Mouse (Mus musculus) small intestine, adult 10 weeks (tissue): ENCODE measurements around the gene Olfr57. TPM values are rescaled to one million over a fixed set of nuclear protein-coding genes. Genes with fewer than 3 reads are reported as not detected.

Source experiments
- polyA plus RNA-seq: library from polyadenylated mRNA; stranded (reverse); fragments of 350-450 nt; fragmentation: Illumina TruSeq; extraction: RNeasy Lipid Tissue Mini Kit (QIAGEN cat#74804); gene quantifications from one replicate; pipeline ENCODE4 v1.2.3, GENCODE M21; 2014; ENCODE audit warnings: low replicate concordance

The Olfr57 gene
- polyA plus RNA-seq = not detected

GRCm38 (mm10) chr10:79028441-79028840 is at the start of gene Olfr57:
Olfr57 (plus strand) TSS chr10:79028741.

GRCm38 (mm10) chr10:78980750-78981149 is 47.8 kb upstream of the Olfr57 start, which contains the start of gene Olfr1352:
Olfr1352 (plus strand) TSS chr10:78981050.

GRCm38 (mm10) chr10:79012172-79012571 is 16.4 kb upstream of the Olfr57 start, which contains the start of gene Olfr1351:
Olfr1351 (plus strand) TSS chr10:79012472.

Other genes starting within 250 kb of the Olfr57 start
- gene Slc1a6, start 248.2 kb upstream of the Olfr57 start, polyA plus RNA-seq = not detected
- gene Olfr1356, start 176.6 kb upstream of the Olfr57 start, polyA plus RNA-seq = not detected
- gene Olfr1355, start 153.2 kb upstream of the Olfr57 start, polyA plus RNA-seq = not detected
- gene Olfr1354, start 115.6 kb upstream of the Olfr57 start, polyA plus RNA-seq = not detected
- not detected for gene Olfr8, start 78.1 kb upstream of the Olfr57 start, polyA plus RNA-seq
- gene Olfr1353, start 65.4 kb upstream of the Olfr57 start, polyA plus RNA-seq = not detected
- not detected for gene Olfr1352, start 47.7 kb upstream of the Olfr57 start, polyA plus RNA-seq
- not detected for gene Olfr1351, start 16.3 kb upstream of the Olfr57 start, polyA plus RNA-seq
- gene 2610008E11Rik, start 68.9 kb downstream of the Olfr57 start, polyA plus RNA-seq = 36.0 TPM
- gene Vmn2r80, start 120.0 kb downstream of the Olfr57 start, polyA plus RNA-seq = not detected
- not detected for gene Vmn2r81, start 219.0 kb downstream of the Olfr57 start, polyA plus RNA-seq